Mouse (Mus musculus): Measurements from ENCODE around the gene Grap. TPM values are rescaled to one million over a fixed set of nuclear protein-coding genes. Genes with fewer than 3 reads are reported as not detected.
A peak's percentile ranks its signal among the peaks of the same experiment; 100 is the strongest.
"Not testable (repeated sequence)": the region's sequence is repeated elsewhere in the genome, so short reads cannot be mapped to it uniquely, and the experiment has no call there.

Gene Grap
- polyA plus RNA-seq, 1 experiment = 7.7 TPM

DNA sequence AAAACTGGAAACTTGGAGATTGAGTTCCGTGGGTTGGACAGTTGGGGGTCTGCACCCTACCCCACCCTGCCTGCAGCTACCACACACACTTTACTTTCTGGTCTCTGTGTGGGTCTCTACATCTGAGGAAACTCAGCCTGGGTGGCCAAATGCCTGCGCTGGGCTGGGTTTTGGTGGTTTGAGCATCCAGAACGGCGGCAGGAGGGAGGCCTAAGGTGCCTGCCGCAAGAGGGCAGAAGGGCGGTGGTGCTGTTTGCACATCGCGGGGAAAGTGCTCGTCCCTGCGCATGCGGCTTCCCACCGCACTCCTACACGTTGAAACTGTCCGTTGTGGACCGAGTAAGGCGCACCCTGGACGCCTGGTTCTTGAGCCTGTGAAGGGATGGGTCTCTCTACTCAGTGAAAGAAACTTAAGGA, 32.8 kb upstream of the Grap start:
- Histone ChIP-seq H3K27ac (ENCODE audit: insufficient read depth, low read depth, low read length) (no peak overlapping the region; the same call in 1 of the 2 replicates), H3K36me3 (ENCODE audit: control insufficient read depth, insufficient read depth, low read length) (no peaks in the 10 kb centered on the region), H3K27me3 (ENCODE audit: control insufficient read depth, insufficient read depth, low read length) (no peaks in the 10 kb centered on the region), H3K4me3 (ENCODE audit: low read depth, low read length) (peak overlapping the region; percentile 32), H3K4me1 (ENCODE audit: control insufficient read depth, insufficient read depth, insufficient read length, low read length) (peaks cover 6% of the 10 kb centered on the region; the same call in 1 of the 2 replicates)
- TF ChIP-seq POLR2A (IDR thresholded peaks at IDR 0.05; ENCODE audit: low read depth, low read length) (peak; percentile 26; the same call in 1 of the 2 replicates), CTCF (IDR thresholded peaks at IDR 0.05; ENCODE audit: extremely low read depth, insufficient read length, insufficient replicate concordance, low read depth, low read length) (peak; percentile 76)
- WGBS = 2% methylated on average over 17 of the region's 17 CpGs

DNA sequence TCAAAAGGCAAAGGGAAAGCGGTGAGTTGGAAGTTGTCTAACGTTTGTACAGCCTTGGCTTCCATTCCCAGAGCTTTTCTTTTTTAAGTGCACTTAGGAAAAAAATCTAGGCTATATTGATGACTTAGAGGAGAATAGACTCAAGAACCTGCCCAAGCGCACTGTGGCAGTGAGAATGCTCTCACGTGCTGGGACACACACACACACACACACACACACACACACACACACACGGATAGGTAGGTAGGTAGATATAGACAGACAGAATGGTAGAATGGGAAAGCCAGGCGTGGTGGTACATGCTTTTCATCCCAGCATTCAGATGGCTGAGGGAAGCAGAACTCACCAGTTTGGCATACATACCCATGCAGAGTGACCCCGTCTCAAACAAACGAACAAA, 32.3 kb upstream of the Grap start:
- peak overlapping the region; percentile 32; the same call in 1 of the 2 replicates for H3K4me3 ChIP-seq (ENCODE audit: low read depth, low read length)
- 59% methylated on average over 8 of the region's 8 CpGs for WGBS
- H3K27me3 ChIP-seq (ENCODE audit: control insufficient read depth, insufficient read depth, low read length) = no peaks in the 10 kb centered on the region
- H3K36me3 ChIP-seq (ENCODE audit: control insufficient read depth, insufficient read depth, low read length) = no peaks in the 10 kb centered on the region
- no peak overlapping the region for H3K27ac ChIP-seq (ENCODE audit: insufficient read depth, low read depth, low read length)
- no peak for TF ChIP-seq CTCF (IDR thresholded peaks at IDR 0.05; ENCODE audit: extremely low read depth, insufficient read length, insufficient replicate concordance, low read depth, low read length)
- no peak for TF ChIP-seq POLR2A (IDR thresholded peaks at IDR 0.05; ENCODE audit: low read depth, low read length)
- peaks cover 6% of the 10 kb centered on the region; the same call in 1 of the 2 replicates for H3K4me1 ChIP-seq (ENCODE audit: control insufficient read depth, insufficient read depth, insufficient read length, low read length)

DNA sequence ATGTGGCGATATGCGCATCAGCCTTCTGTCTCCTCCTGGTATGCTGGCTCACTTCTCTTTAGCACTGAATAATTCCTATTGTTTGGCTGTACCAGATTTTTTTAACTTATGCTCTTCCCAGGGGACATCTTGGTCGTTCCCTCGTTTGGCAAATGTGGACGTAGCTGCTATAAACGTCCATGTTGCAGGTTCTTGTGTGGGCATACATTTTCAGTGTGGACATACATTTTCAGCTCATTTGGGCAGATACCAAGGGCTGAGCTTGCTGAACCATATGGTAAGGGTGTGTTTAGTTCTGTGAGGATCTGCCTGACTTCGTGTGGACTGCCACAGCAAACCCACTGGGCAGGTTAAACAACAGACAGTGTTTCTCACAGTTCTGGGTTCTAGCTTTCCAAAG, 27.9 kb upstream of the Grap start:
- whole genome bisulfite sequencing = 76% methylated on average over 7 of the region's 7 CpGs
- TF ChIP-seq CTCF (IDR thresholded peaks at IDR 0.05; ENCODE audit: extremely low read depth, insufficient read length, insufficient replicate concordance, low read depth, low read length) (no peak), POLR2A (IDR thresholded peaks at IDR 0.05; ENCODE audit: low read depth, low read length) (no peak)
- Histone ChIP-seq H3K36me3 (ENCODE audit: control insufficient read depth, insufficient read depth, low read length) (no peaks in the 10 kb centered on the region), H3K27ac (ENCODE audit: insufficient read depth, low read depth, low read length) (no peak overlapping the region), H3K27me3 (ENCODE audit: control insufficient read depth, insufficient read depth, low read length) (no peaks in the 10 kb centered on the region), H3K4me3 (ENCODE audit: low read depth, low read length) (no peak overlapping the region), H3K4me1 (ENCODE audit: control insufficient read depth, insufficient read depth, insufficient read length, low read length) (no peaks in the 10 kb centered on the region)

DNA sequence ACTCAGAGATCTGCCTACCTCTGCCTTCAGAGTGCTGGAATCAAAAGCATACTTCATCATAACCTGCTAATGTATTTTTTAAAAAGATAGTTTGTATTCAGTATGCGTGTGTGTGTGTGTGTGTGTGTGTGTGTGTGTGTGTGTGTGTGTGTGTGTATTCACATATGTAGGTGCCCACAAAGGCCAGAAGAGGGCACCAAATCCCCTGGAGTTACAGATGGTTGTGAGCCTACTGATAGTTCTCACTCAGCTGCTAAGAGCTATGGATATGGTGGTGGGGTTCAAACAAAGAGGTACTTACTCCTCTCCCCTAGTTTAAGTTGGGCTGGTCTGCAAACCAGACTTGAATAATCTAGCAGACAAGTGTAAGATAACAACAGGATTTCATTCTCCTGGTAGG, 26.6 kb upstream of the Grap start:
- Histone ChIP-seq H3K36me3 (ENCODE audit: control insufficient read depth, insufficient read depth, low read length) (no peaks in the 10 kb centered on the region), H3K27ac (ENCODE audit: insufficient read depth, low read depth, low read length) (no peak overlapping the region), H3K4me1 (ENCODE audit: control insufficient read depth, insufficient read depth, insufficient read length, low read length) (no peaks in the 10 kb centered on the region), H3K4me3 (ENCODE audit: low read depth, low read length) (no peak overlapping the region), H3K27me3 (ENCODE audit: control insufficient read depth, insufficient read depth, low read length) (no peaks in the 10 kb centered on the region)
- WGBS = 75% methylated on average over 1 of the region's 1 CpGs
- TF ChIP-seq CTCF (IDR thresholded peaks at IDR 0.05; ENCODE audit: extremely low read depth, insufficient read length, insufficient replicate concordance, low read depth, low read length) (no peak), POLR2A (IDR thresholded peaks at IDR 0.05; ENCODE audit: low read depth, low read length) (no peak)

DNA sequence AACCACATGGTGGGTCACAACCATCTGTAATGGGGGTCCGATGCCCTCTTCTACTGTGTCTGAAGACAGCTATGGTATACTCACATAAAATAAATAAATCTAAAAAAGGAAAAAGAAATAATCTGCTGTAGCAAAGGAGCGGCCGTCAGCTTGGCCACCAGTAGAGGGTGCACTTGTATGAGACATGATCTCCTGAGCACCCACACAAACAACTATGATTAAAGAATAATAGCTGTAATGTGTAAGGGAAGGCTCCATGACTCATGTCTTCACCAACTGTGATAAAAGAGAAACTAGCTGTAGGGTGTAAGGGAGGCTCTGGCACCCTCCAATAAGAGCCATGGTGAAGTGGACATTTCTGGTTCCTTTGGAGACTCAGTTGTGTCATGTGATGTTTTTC, 23.4 kb upstream of the Grap start:
- WGBS = 55% methylated on average over 3 of the region's 3 CpGs
- H3K4me3 ChIP-seq (ENCODE audit: low read depth, low read length) = no peak overlapping the region
- no peak overlapping the region for H3K27ac ChIP-seq (ENCODE audit: insufficient read depth, low read depth, low read length)
- H3K27me3 ChIP-seq (ENCODE audit: control insufficient read depth, insufficient read depth, low read length) = no peaks in the 10 kb centered on the region
- H3K36me3 ChIP-seq (ENCODE audit: control insufficient read depth, insufficient read depth, low read length) = no peaks in the 10 kb centered on the region
- H3K4me1 ChIP-seq (ENCODE audit: control insufficient read depth, insufficient read depth, insufficient read length, low read length) = no peaks in the 10 kb centered on the region
- TF ChIP-seq POLR2A (IDR thresholded peaks at IDR 0.05; ENCODE audit: low read depth, low read length) = no peak
- TF ChIP-seq CTCF (IDR thresholded peaks at IDR 0.05; ENCODE audit: extremely low read depth, insufficient read length, insufficient replicate concordance, low read depth, low read length) = peak; percentile 71; the same call in 1 of the 2 replicates

DNA sequence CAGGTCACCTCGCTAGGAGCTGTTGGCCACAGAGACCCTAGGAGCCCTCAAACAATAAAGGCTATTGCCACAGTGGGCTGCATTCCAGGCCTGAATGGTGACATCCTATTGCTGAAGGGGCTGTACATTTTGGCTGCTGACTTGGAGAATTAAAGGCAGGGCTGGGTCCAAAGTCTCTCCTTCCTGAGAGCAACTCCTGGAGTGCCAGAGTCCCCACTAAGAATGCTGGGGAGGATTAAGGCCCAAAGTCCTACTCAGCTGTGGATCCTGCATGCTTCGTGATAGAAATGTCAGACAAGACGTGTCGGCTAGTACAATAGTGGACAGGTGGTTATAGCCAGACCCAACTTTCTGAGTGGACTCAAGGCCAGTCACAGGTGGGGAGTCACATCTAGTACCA, 16.8 kb upstream of the Grap start:
- H3K4me1 ChIP-seq (ENCODE audit: control insufficient read depth, insufficient read depth, insufficient read length, low read length) = peaks cover 16% of the 10 kb centered on the region
- not testable (repeated sequence) for H3K27ac ChIP-seq (ENCODE audit: insufficient read depth, low read depth, low read length); H3K4me3 ChIP-seq (ENCODE audit: low read depth, low read length); H3K36me3 ChIP-seq (ENCODE audit: control insufficient read depth, insufficient read depth, low read length); H3K27me3 ChIP-seq (ENCODE audit: control insufficient read depth, insufficient read depth, low read length)
- 29% methylated on average over 3 of the region's 4 CpGs for WGBS

DNA sequence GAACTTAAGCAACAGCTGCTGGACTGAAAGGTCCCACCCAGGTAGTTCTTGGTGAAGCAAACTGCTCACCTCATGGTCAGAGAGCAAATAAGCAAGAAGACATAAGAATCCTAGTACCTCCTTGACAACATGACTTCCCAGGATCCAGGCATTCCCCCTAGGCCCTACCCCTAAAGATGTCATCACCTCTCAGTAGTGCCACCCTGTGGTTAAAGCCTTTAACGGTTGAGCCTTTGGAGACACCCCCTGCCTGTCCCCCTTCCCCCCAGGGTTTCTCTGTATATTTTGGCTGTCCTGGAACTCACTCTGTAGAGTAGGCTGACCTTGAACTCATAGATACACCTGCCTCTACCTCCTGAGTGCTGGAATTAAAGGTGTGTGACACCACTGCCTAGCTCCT, 15.7 kb upstream of the Grap start:
- Histone ChIP-seq H3K4me1 (ENCODE audit: control insufficient read depth, insufficient read depth, insufficient read length, low read length) (peaks cover 26% of the 10 kb centered on the region), H3K27me3 (ENCODE audit: control insufficient read depth, insufficient read depth, low read length) (no peaks in the 10 kb centered on the region), H3K36me3 (ENCODE audit: control insufficient read depth, insufficient read depth, low read length) (no peaks in the 10 kb centered on the region), H3K4me3 (ENCODE audit: low read depth, low read length) (no peak overlapping the region), H3K27ac (ENCODE audit: insufficient read depth, low read depth, low read length) (no peak overlapping the region)
- TF ChIP-seq CTCF (IDR thresholded peaks at IDR 0.05; ENCODE audit: extremely low read depth, insufficient read length, insufficient replicate concordance, low read depth, low read length) = no peak
- no peak for TF ChIP-seq POLR2A (IDR thresholded peaks at IDR 0.05; ENCODE audit: low read depth, low read length)
- 71% methylated on average over 1 of the region's 1 CpGs for WGBS

DNA sequence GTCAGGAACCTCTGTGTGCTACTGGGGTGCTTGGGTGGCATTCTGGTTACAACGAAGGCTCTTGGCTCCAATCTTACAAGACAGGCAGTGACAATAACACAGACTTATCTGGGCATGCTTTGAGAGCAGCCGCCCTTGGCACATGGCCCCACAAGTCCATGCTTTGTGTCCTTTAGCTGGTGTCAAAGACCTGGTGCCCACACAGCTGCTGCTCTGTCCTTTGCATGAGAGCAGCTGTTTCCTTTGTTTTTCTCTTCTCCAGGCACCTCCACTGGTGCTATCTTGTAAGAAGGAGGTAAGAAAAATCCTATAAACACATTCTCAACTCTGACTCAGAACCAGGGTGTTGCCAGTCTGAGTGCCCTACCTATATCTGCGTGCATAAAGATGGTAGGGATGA, 15.2 kb upstream of the Grap start:
- Histone ChIP-seq H3K27ac (ENCODE audit: insufficient read depth, low read depth, low read length) (no peak overlapping the region), H3K27me3 (ENCODE audit: control insufficient read depth, insufficient read depth, low read length) (no peaks in the 10 kb centered on the region), H3K4me1 (ENCODE audit: control insufficient read depth, insufficient read depth, insufficient read length, low read length) (peaks cover 30% of the 10 kb centered on the region), H3K36me3 (ENCODE audit: control insufficient read depth, insufficient read depth, low read length) (no peaks in the 10 kb centered on the region), H3K4me3 (ENCODE audit: low read depth, low read length) (no peak overlapping the region)
- WGBS = 34% methylated on average over 3 of the region's 3 CpGs
- TF ChIP-seq POLR2A (IDR thresholded peaks at IDR 0.05; ENCODE audit: low read depth, low read length) (no peak), CTCF (IDR thresholded peaks at IDR 0.05; ENCODE audit: extremely low read depth, insufficient read length, insufficient replicate concordance, low read depth, low read length) (0 out of 2 replicates have a peak, but pooled peaks have one; percentile 17)
